Mouse (Mus musculus): ENCODE results near the gene P2rx3. TPM values are rescaled to one million over a fixed set of nuclear protein-coding genes. Genes with fewer than 3 reads are reported as not detected.

Gene P2rx3
- polyA plus RNA-seq (2015; fragmentation: Nextera tagmentation; extraction: Ambion mirVana) = 1.2 and 1.7 TPM in 2 replicates

DNA sequence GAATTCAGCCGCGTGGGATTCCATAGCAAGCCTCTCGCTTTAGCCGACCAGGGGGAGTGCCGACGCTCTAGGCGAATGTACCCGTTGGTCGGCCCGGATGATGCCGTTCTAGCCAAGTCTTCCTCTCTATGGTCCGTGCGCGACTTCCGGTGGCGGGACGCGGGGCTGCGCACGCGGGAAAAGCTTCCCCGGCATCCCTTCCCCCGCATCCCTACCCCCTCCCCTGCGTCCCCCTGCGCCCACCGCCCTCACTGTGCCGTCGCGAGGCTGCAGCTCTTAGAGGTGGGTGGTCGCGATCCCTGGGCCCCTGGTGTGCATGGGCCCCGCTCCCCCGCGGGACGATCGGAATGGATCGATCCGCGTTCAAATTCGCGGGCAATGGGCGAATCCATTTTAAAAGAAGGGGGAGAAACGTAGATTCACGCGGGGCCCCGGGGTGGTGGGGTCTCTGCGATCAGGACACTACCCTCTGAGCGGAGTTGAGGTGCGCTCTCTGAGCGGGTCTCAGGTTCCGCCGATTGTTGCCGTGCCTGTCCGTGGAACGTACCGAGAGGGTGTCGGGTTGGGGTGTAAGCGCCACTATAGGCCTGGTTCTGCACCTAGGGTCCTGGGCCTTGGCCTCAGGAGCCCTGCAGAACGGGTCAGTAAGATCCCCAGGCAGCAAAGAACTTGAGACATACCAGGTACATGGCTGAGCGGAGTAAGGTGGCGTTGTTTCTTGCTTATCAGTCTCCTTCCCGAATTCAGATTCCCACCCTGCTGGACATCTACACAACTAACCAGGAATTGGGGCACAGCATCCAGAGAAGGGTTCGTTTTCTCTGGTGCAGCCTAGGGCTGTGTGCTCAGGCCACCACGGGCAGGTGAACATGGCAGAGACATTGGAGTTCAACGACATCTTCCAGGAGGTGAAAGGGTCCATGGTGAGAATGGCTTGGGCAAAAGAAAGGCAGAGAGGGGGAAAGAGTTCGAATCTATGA, at the start of gene P2rx3, which contains the start of gene Ssrp1:
TSS of gene P2rx3 (minus strand) at position 416 of the 980 bp plus-strand sequence.
TSS of gene Ssrp1 (plus strand) at position 188 of the 980 bp plus-strand sequence.
- peak; percentile 95 for ATAC-seq (ENCODE audit: insufficient number of reproducible peaks, low FRiP score, low TSS enrichment, low read depth)
- peak within 1 kb of the TSS; percentile 75 for H3K9ac ChIP-seq
- H3K4me1 ChIP-seq = peaks cover 18% of the 10 kb centered on the region
- peaks cover 31% of the 10 kb centered on the region for H3K36me3 ChIP-seq
- no peaks in the 10 kb centered on the region for H3K9me3 ChIP-seq (replicated peaks)
- peak within 1 kb of the TSS; percentile 66 for H3K4me3 ChIP-seq (replicated peaks)
- H3K4me2 ChIP-seq (replicated peaks) = peak within 1 kb of the TSS; percentile 72
- WGBS = under 1% methylated on average over 65 of the region's 66 CpGs
- H3K27ac ChIP-seq (replicated peaks) = peak within 1 kb of the TSS; percentile 66
- H3K27me3 ChIP-seq = no peaks in the 10 kb centered on the region; the same call in 1 of the 2 replicates

DNA sequence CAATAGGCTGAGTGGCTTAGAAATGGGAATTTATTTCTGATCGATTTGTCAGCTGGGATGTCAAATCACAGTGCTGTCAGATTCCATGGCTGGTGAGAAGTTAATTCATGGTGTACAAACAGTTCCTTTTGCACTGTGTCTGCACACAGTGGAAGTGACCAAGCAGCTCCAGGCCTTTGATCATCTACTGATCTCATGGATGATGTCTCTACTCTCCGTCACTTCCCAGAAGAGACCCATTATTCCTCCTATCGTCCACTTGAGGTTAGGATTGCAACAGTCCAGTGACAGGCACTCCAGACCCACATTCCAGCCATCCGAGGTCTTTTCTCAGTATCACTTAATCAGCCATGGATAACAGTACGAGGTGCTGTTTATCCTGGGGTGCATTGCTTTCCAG, 36.5 kb upstream of the P2rx3 start:
- Histone ChIP-seq H3K9ac (no peak overlapping the region), H3K4me3 (replicated peaks) (no peak overlapping the region), H3K4me1 (no peaks in the 10 kb centered on the region), H3K9me3 (replicated peaks) (no peaks in the 10 kb centered on the region), H3K27me3 (no peaks in the 10 kb centered on the region), H3K27ac (replicated peaks) (no peak overlapping the region), H3K36me3 (peaks cover 56% of the 10 kb centered on the region), H3K4me2 (replicated peaks) (no peak overlapping the region)
- no peak for ATAC-seq (ENCODE audit: insufficient number of reproducible peaks, low FRiP score, low TSS enrichment, low read depth)
- WGBS = 84% methylated on average over 5 of the region's 5 CpGs

DNA sequence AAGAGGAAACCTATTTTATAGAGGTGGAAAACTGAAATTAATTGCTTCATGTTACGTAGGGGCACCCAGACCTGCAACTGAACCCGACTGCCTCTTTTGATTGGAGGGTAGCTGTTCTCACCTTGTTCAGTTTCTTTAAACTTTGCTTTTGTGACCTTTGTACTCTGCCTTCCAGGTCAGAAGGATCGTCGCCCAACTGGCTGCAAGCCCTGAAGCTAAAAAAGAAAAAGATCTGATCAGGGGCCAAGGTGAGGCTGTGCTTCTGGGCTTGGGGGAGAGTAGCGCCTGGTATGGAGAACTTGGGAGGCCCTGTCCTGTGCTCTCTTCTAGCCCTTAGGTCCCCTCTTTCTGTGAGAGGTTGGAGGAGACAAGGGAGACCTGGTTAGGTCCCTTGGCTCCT, 34.7 kb upstream of the P2rx3 start:
- no peak overlapping the region for H3K9ac ChIP-seq
- no peaks in the 10 kb centered on the region for H3K27me3 ChIP-seq
- no peak overlapping the region for H3K4me2 ChIP-seq (replicated peaks)
- H3K4me1 ChIP-seq = peaks cover 8% of the 10 kb centered on the region
- H3K9me3 ChIP-seq (replicated peaks) = no peaks in the 10 kb centered on the region
- peaks cover 53% of the 10 kb centered on the region for H3K36me3 ChIP-seq
- H3K4me3 ChIP-seq (replicated peaks) = no peak overlapping the region
- H3K27ac ChIP-seq (replicated peaks) = no peak overlapping the region
- WGBS = 86% methylated on average over 5 of the region's 5 CpGs
- no peak for ATAC-seq (ENCODE audit: insufficient number of reproducible peaks, low FRiP score, low TSS enrichment, low read depth)

DNA sequence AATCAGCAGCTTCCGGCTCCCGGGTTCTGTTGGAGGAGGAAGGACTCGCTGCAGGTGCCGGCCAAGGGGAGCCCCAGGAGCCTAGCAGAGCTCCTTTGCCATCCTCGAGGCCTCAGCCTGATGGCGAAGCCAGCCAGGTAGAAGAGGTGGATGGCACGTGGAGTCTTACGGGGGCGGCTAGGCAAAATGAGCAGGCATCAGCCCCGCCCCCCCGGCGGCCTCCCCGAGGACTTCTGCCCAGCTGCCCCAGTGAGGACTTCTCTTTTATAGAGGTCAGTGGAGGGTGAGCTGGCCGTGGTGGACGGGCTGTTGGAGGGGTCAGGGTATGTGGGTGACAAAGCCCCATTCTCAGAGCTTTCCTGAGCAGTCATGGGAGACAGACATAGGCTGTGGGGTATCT, 32.8 kb upstream of the P2rx3 start:
- no peak overlapping the region for H3K4me3 ChIP-seq (replicated peaks)
- 75% methylated on average over 15 of the region's 15 CpGs for WGBS
- H3K9ac ChIP-seq = no peak overlapping the region
- no peak for ATAC-seq (ENCODE audit: insufficient number of reproducible peaks, low FRiP score, low TSS enrichment, low read depth)
- peaks cover 14% of the 10 kb centered on the region for H3K4me1 ChIP-seq
- no peaks in the 10 kb centered on the region for H3K27me3 ChIP-seq
- H3K4me2 ChIP-seq (replicated peaks) = no peak overlapping the region
- peaks cover 61% of the 10 kb centered on the region for H3K36me3 ChIP-seq
- H3K27ac ChIP-seq (replicated peaks) = no peak overlapping the region
- no peaks in the 10 kb centered on the region for H3K9me3 ChIP-seq (replicated peaks)

DNA sequence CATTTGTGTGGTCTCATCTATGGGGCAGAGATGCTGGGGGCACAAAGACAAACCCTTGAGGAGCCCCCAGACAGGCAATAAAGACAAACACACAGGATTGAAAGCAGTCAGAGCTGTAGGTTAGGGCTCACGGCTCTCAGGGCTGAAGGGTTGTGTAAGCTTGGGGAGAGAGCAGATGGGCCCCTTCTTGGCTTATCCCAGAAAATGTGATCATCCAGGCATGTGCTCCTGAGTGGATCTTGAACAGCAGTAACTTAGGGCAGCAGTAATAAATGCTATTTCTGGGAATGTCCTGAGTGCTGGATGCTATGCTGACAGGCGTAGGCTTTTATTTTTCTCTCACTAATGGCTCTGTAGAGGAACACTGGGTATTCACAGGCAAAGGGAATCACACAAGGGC, 31.4 kb upstream of the P2rx3 start:
- Histone ChIP-seq H3K4me2 (replicated peaks) (no peak overlapping the region), H3K27me3 (no peaks in the 10 kb centered on the region), H3K9ac (no peak overlapping the region), H3K9me3 (replicated peaks) (no peaks in the 10 kb centered on the region), H3K36me3 (peaks cover 60% of the 10 kb centered on the region), H3K27ac (replicated peaks) (no peak overlapping the region), H3K4me3 (replicated peaks) (no peak overlapping the region), H3K4me1 (peaks cover 14% of the 10 kb centered on the region)
- WGBS = 79% methylated on average over 2 of the region's 2 CpGs
- no peak for ATAC-seq (ENCODE audit: insufficient number of reproducible peaks, low FRiP score, low TSS enrichment, low read depth)

DNA sequence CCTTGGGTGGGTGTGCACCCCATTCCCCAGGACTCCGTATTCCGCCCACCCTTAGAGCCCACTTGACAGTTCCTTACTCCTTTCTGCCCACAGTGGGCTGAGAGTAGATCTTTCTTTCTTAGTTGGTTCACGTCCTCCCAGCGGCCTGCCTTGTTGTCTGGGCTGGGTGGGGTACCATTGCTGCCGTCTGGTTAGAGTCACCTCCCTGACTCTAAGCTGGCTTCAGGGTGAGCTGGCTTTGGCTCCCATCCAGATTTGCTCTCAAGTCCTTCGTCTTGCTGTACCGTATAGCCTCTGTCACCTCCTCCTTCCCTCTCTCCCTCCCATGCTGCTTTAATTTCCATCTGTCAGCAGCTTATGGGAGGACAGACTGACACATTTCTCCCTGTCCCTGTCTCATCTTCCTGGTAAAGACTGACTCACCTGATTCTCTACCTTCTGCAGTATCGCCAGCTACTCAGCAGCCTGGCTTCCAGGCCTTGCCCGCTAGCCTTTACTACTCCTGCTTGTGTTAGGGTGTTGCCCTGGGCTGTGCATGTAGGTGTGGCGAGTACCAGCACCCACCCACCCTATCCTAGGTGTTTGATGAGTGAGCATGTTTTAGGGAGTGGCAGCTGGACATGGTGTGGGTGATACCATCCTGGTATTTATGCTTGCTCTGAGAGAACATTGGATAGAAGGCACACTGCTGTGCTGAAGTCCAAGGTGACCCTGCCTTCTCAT, 30.8 kb upstream of the P2rx3 start:
- H3K4me3 ChIP-seq (replicated peaks) = no peak overlapping the region
- H3K27ac ChIP-seq (replicated peaks) = 0 out of 2 replicates have a peak overlapping the region, but pooled peaks have one; percentile 8
- no peak overlapping the region for H3K9ac ChIP-seq
- no peak overlapping the region for H3K4me2 ChIP-seq (replicated peaks)
- H3K27me3 ChIP-seq = no peaks in the 10 kb centered on the region
- H3K4me1 ChIP-seq = peaks cover 14% of the 10 kb centered on the region
- no peaks in the 10 kb centered on the region for H3K9me3 ChIP-seq (replicated peaks)
- 63% methylated on average over 10 of the region's 10 CpGs for WGBS
- ATAC-seq (ENCODE audit: insufficient number of reproducible peaks, low FRiP score, low TSS enrichment, low read depth) = no peak
- H3K36me3 ChIP-seq = peaks cover 60% of the 10 kb centered on the region

DNA sequence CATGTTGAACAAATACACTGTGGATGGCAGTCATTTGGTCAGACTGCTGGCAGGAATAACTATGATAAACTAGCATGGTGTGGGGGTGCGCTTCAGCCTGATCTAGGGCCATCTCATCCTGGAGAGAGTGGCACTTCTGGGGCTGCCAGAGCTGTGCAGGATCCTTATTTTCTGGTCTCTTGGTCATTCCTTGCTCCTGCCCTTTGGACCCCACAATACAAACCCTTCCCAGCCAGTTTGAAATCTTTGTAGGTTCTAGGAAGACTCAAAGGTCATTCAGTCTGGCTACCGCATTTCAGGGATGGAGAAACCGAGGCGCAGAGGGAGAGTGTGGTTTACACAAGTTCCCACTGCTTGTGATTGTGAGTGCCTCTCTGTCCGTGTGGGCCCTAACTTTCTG, 29.7 kb upstream of the P2rx3 start:
- H3K27ac ChIP-seq (replicated peaks) = no peak overlapping the region
- 95% methylated on average over 5 of the region's 5 CpGs for WGBS
- H3K9me3 ChIP-seq (replicated peaks) = no peaks in the 10 kb centered on the region
- no peak overlapping the region for H3K9ac ChIP-seq
- H3K4me2 ChIP-seq (replicated peaks) = no peak overlapping the region
- no peak overlapping the region for H3K4me3 ChIP-seq (replicated peaks)
- peaks cover 61% of the 10 kb centered on the region for H3K36me3 ChIP-seq
- ATAC-seq (ENCODE audit: insufficient number of reproducible peaks, low FRiP score, low TSS enrichment, low read depth) = no peak
- H3K4me1 ChIP-seq = peaks cover 14% of the 10 kb centered on the region
- H3K27me3 ChIP-seq = no peaks in the 10 kb centered on the region

DNA sequence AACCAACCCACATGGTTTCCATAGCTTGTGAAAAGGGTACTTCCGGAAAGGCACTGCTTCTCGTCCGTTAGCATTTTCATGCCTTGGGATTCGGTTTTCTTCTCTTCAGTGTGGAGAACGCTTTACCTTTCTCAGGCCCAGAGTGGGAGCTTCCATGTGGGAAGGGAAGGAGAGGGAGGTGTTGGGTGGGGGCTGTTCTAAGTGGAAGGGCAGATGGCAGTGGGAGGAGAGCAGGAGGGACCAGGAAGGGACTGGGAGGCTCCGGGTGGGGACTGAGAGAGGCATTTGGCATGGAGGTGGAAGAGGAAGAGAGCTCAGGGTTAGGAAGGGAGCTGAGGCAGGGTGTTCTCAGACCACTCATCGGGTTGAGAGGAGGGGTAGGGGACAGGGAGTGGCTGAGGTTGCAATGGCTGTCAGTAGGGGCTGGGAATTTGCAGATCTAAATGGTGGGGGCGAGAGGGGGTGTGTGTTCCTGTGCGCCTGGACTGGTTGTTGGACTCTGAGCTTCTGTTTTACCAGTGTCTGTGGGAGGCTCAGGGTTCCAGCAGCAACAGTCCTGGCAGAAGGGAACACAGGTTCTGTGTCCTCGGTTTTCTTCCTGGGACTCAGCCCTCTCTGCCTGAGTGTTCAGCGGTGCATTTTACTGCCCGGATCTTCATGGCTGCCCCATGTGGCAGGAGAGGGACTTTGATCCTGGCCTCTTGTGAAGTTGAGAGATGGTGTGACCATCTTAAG, 28.0 kb upstream of the P2rx3 start:
- Histone ChIP-seq H3K27me3 (no peaks in the 10 kb centered on the region), H3K4me1 (peaks cover 26% of the 10 kb centered on the region), H3K27ac (replicated peaks) (no peak overlapping the region), H3K9me3 (replicated peaks) (no peaks in the 10 kb centered on the region), H3K36me3 (peaks cover 47% of the 10 kb centered on the region), H3K9ac (no peak overlapping the region), H3K4me3 (replicated peaks) (no peak overlapping the region), H3K4me2 (replicated peaks) (no peak overlapping the region)
- 74% methylated on average over 12 of the region's 12 CpGs for WGBS
- no peak for ATAC-seq (ENCODE audit: insufficient number of reproducible peaks, low FRiP score, low TSS enrichment, low read depth)

DNA sequence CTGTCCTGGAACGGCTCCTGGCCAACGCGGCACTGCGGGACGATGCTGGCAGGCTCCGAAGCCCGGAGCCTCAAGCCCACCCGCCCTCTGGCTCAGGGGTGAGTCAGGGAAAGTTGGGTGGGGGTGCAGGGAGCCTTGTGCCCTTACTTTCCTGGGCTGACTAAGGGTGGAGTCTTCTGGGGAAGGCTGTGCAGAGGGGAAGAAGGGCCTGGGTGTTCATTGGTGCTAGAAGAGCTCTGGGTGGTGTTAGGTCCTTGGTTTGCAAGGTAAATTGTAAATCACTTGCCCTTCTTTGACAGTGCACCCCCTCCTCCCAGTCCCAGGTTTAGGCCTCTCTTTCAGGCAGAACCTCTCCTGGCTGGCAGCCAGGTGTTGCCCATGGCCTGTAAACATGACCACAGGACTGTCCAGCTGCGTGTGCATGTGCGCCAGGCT, 23.9 kb upstream of the P2rx3 start:
- H3K4me3 ChIP-seq (replicated peaks) = peak overlapping the region; percentile 43
- peaks cover 31% of the 10 kb centered on the region for H3K4me1 ChIP-seq
- H3K27ac ChIP-seq (replicated peaks) = peak overlapping the region; percentile 79
- H3K9ac ChIP-seq = 0 out of 2 replicates have a peak overlapping the region, but pooled peaks have one; percentile 15
- peaks cover 75% of the 10 kb centered on the region for H3K36me3 ChIP-seq
- H3K9me3 ChIP-seq (replicated peaks) = no peaks in the 10 kb centered on the region
- no peak for ATAC-seq (ENCODE audit: insufficient number of reproducible peaks, low FRiP score, low TSS enrichment, low read depth)
- peak overlapping the region; percentile 52 for H3K4me2 ChIP-seq (replicated peaks)
- 29% methylated on average over 10 of the region's 10 CpGs for WGBS
- H3K27me3 ChIP-seq = no peaks in the 10 kb centered on the region

DNA sequence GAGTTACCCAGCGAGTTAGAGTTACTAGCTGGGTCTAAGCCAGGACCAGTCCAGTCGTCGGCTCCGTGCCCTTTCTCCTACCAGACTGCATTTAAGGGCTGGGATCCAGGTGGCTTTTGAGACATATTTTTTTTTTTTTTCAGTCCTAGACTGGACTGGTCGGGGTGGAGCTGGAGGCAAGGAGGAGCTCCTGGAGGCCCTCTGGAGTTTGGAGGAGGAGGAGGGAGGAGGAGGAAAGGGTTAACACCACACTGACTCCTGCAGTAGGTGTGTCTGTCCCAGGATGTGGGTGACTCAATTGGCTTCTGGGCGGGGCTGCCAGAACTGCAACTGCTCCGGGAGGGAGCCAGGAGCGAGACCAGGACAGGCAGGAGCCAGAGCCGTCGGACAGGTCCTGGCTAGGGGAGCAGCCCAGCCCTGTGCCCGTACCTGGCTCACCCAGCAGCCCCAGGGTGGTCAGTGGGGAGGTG, 23.4 kb upstream of the P2rx3 start:
- H3K4me2 ChIP-seq (replicated peaks) = peak overlapping the region; percentile 52
- H3K4me3 ChIP-seq (replicated peaks) = peak overlapping the region; percentile 43
- peak overlapping the region; percentile 79 for H3K27ac ChIP-seq (replicated peaks)
- ATAC-seq (ENCODE audit: insufficient number of reproducible peaks, low FRiP score, low TSS enrichment, low read depth) = peak; percentile 77
- H3K9me3 ChIP-seq (replicated peaks) = no peaks in the 10 kb centered on the region
- no peaks in the 10 kb centered on the region for H3K27me3 ChIP-seq
- 4% methylated on average over 11 of the region's 11 CpGs for WGBS
- H3K4me1 ChIP-seq = peaks cover 31% of the 10 kb centered on the region
- 0 out of 2 replicates have a peak overlapping the region, but pooled peaks have one; percentile 15 for H3K9ac ChIP-seq
- H3K36me3 ChIP-seq = peaks cover 76% of the 10 kb centered on the region
